Mouse (Mus musculus): ENCODE results near the gene Bbof1.

Bbof1 gene

DNA sequence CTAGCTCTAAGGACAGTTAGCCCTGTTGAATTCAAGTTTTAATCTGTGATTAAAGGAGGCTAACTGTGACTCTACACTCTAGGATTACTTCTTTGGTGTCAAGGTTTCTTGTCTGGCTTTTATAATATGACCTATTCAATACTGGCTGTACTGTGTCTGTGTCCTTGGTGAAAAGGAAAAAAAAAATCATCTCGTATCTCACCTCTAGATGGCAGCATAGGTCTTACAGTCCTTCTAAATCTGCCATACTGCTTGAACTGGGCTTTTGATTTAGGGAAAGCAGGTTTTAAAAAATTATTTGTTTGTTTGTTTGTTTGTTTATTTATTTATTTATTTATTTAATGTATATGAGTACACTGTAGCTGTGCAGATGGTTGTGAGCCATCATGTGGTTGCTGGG, 59.8 kb downstream of the Bbof1 start:
- peak; percentile 82 for DNase-seq (ENCODE audit: low spot score)

DNA sequence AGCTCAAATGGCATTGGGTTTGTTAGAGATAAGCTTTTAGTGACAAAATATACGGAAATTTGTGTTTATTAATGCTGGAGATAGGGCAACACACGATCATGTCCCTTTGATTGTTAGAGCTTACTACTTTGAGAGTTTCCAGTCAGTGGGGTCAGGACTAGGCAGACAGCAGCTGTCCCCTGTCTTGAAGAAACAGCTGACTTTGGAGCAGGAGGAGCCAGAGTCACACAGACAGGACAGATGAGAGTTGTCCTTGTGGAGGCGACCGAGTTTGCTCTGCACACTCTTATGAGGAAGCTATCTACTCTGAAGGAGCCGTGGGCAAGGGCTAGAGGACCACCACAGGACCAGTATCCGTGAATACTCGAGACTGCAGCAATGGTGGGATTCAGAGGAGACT, 70.1 kb downstream of the Bbof1 start:
- no peak for DNase-seq (ENCODE audit: low spot score)

GRCm38 (mm10) chr12:84481251-84481650, 72.4 kb downstream of the Bbof1 start:
- no peak for DNase-seq (ENCODE audit: low spot score)

DNA sequence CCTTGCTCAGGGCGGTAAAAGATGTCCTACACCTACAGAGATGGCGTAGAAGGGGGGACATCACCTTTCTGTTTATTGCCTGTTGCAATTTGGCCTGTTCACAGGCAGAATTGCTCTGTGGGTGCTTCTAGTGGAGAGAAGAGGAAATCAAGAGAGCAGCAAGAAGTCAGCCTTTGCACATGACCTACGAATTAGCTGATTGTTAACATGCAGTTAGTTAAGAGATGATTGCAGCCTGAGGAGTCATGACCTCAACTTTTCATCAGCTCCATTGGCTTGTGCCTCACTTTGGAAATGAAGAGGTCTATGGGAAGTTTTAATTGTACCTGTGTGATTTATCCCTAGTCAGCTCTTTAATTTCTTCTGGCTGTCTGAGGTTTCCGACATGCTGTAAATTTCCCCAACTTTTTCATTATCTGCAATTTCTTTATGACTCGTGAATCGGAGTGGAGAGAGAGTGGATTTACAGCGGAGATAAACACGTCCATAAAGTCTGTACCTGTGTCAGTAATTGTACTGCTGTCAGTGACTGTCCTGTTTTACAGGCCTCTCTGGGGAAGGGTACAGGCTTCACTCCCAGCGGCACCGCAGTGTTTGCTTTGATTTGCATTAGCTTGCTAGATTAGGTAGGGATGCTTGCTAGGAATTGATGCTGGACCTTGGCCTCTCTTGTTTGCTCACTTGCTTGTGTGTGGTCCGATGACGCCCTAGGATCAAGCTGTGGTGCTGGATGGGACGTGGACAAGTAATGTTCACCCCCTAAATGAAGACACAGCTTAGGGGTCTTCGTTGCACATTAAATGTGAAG, 74.1 kb downstream of the Bbof1 start:
- no peak for DNase-seq (ENCODE audit: low spot score)

DNA sequence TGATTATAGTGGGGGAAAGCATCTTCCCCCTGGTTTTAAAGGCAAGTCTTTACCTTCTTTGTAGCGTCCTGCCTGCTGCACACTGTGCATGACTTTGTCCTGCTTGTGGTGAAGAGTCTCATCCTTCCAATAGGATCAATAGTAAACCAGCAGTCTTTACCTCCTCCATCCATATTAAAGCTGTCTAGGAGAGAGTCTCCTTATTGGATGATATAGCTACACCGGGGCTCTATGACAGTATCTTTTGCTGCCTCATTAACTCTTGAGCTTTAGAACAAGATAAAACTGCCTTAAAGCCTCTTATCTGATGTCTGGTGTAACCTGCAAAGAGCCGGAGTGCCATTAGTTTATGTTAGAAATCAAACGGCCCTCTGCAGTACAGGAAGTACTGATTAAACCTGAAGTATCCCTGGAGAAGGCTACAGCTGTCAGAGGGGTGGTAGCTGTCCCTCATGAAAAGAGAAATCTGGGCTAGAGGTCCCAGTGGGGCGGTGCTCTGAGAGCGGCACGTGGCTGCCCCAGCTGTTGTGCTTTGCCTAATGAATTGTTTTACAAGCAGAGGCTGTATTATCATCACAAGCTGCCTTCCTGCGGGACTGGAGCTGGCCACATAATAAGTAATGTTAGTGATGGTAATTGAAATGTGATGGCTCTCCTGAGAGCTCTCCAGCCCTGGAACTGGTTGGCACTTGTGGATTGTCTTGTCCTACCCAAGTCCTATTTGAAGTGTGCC, 78.6 kb downstream of the Bbof1 start:
- DNase-seq (ENCODE audit: low spot score), result peak; percentile 66

Measured in embryo, embryonic 10.5 days (tissue).